Mouse (Mus musculus) intestine, embryonic 15.5 days (tissue): Measurements from ENCODE around the gene Prl6a1. TPM values are rescaled to one million over a fixed set of nuclear protein-coding genes. Genes with fewer than 3 reads are reported as not detected.

ENCODE experiments used
- ATAC-seq: fragments of 200-750 bp; cut with Nextera tagmentation; 2 replicates; pipeline ENCODE4 v1.8.0; 2017; ENCODE audit warnings: moderate TSS enrichment, moderate library complexity
- H3K27ac ChIP-seq: fragments of 300-500 bp; sonication (generic); 2 replicates; pipeline ENCODE4 v1.5.1; 2015; ENCODE audit warnings: mild to moderate bottlenecking, inconsistent platforms
- H3K27me3 ChIP-seq: fragments of 300-500 bp; sonication (generic); replicated peaks from 2 replicates; pipeline ENCODE4 v1.6.1; 2015; ENCODE audit warnings: inconsistent platforms
- H3K36me3 ChIP-seq: fragments of 300-500 bp; sonication (generic); 2 replicates; pipeline ENCODE4 v1.6.1; 2015; ENCODE audit warnings: inconsistent platforms
- H3K4me1 ChIP-seq: fragments of 300-500 bp; sonication (generic); replicated peaks from 2 replicates; pipeline ENCODE4 v1.6.1; 2015; ENCODE audit warnings: inconsistent platforms
- H3K4me2 ChIP-seq: fragments of 300-500 bp; sonication (generic); replicated peaks from 2 replicates; pipeline ENCODE4 v1.6.1; 2015; ENCODE audit warnings: mild to moderate bottlenecking, inconsistent platforms
- H3K4me3 ChIP-seq: fragments of 300-500 bp; sonication (generic); replicated peaks from 2 replicates; pipeline ENCODE4 v1.5.1; 2015; ENCODE audit warnings: inconsistent platforms
- H3K9ac ChIP-seq: fragments of 300-500 bp; sonication (generic); 2 replicates; pipeline ENCODE4 v1.6.1; 2015; ENCODE audit warnings: inconsistent platforms
- H3K9me3 ChIP-seq: fragments of 300-500 bp; sonication (generic); 2 replicates; pipeline ENCODE4 v1.6.1; 2016; ENCODE audit warnings: inconsistent platforms
- WGBS: fragments of 180-500 bp; shearing (Covaris S2); methylation state at CpG from one replicate; pipeline ENCODE4 v1.1.7; 2015; 5-methylcytosine and 5-hydroxymethylcytosine counted together
- polyA plus RNA-seq: library from polyadenylated mRNA; unstranded; fragments of >200 nt; fragmentation: Nextera tagmentation; extraction: Ambion mirVana; gene quantifications from 2 replicates; pipeline ENCODE4 v1.2.1, GENCODE M21; 2015

Gene Prl6a1
- 0.20 and 0.28 TPM in 2 replicates for polyA plus RNA-seq

- 62% methylated on average over 7 of the region's 7 CpGs for WGBS
- Histone ChIP-seq H3K4me1 (no peaks in the 10 kb centered on the region), H3K36me3 (no peaks in the 10 kb centered on the region), H3K27me3 (no peaks in the 10 kb centered on the region), H3K4me3 (no peak within 1 kb of the TSS), H3K9me3 (no peaks in the 10 kb centered on the region), H3K9ac (no peak within 1 kb of the TSS), H3K27ac (no peak within 1 kb of the TSS), H3K4me2 (no peak within 1 kb of the TSS)
- ATAC-seq = peak; percentile 98
These were observed at the start of gene Prl6a1 for GRCm38 (mm10) chr13:27312334-27313225. TSS of gene Prl6a1 (plus strand) at chr13:27312627.

- no peaks in the 10 kb centered on the region for H3K36me3 ChIP-seq
- H3K4me3 ChIP-seq = no peak overlapping the region
- no peaks in the 10 kb centered on the region for H3K4me1 ChIP-seq
- no peak overlapping the region for H3K27ac ChIP-seq
- WGBS = 88% methylated on average over 1 of the region's 1 CpGs
- ATAC-seq = no peak
- no peak overlapping the region for H3K4me2 ChIP-seq
- H3K27me3 ChIP-seq = no peaks in the 10 kb centered on the region
- H3K9me3 ChIP-seq = no peaks in the 10 kb centered on the region
- no peak overlapping the region for H3K9ac ChIP-seq
These were observed 22.6 kb downstream of the Prl6a1 start for GRCm38 (mm10) chr13:27334989-27335388.

DNA sequence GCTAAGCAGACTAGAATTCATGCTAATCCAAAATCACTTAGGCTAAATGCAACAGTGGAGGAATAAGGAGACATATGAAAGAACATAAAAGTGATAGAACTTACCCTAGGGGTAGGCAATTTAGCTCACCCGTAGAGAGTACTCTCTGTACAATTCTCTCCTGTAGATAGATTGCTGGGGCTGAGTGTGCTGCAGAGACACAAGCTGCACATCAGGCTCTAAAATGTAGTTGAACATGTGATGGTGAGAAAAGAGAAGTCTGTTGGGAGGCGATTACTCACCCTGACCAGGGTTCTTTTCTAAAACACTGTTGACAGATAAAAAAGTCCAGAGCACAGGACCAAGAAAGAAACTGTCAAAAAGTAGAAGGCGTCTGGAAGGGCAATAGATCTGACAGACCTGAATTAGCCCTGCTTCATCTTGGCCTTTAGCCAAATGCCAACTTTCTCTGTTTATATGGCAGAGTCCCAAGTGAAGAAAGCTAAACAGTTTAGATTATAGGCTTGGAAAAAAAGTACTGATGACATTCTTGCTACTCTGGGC, 30.4 kb downstream of the Prl6a1 start:
- ATAC-seq = peak; percentile 34; the same call in 1 of the 2 replicates
- no peaks in the 10 kb centered on the region for H3K9me3 ChIP-seq
- H3K4me2 ChIP-seq = no peak overlapping the region
- 34% methylated on average over 3 of the region's 3 CpGs for WGBS
- no peak overlapping the region for H3K9ac ChIP-seq
- no peak overlapping the region for H3K4me3 ChIP-seq
- H3K4me1 ChIP-seq = no peaks in the 10 kb centered on the region
- H3K27me3 ChIP-seq = no peaks in the 10 kb centered on the region
- H3K27ac ChIP-seq = no peak overlapping the region
- no peaks in the 10 kb centered on the region for H3K36me3 ChIP-seq

- Histone ChIP-seq H3K27me3 (no peaks in the 10 kb centered on the region), H3K4me2 (no peak within 1 kb of the TSS), H3K4me3 (no peak within 1 kb of the TSS), H3K9ac (no peak within 1 kb of the TSS), H3K27ac (no peak within 1 kb of the TSS), H3K36me3 (no peaks in the 10 kb centered on the region), H3K9me3 (no peaks in the 10 kb centered on the region), H3K4me1 (no peaks in the 10 kb centered on the region)
- 67% methylated on average over 2 of the region's 2 CpGs for WGBS
- no peak for ATAC-seq
These were observed 32.9 kb downstream of the Prl6a1 start, which contains the start of gene Prl8a2 for GRCm38 (mm10) chr13:27345373-27345772. TSS of gene Prl8a2 (plus strand) at chr13:27345673.

Other genes starting within 250 kb of the Prl6a1 start
- gene Prl3d1, start 218.4 kb upstream of the Prl6a1 start, polyA plus RNA-seq = not detected in 2 replicates
- not detected in 2 replicates for gene Prl3d2, start 190.9 kb upstream of the Prl6a1 start, polyA plus RNA-seq
- not detected in 2 replicates for gene Prl3d3, start 155.8 kb upstream of the Prl6a1 start, polyA plus RNA-seq
- gene Prl3c1, start 116.0 kb upstream of the Prl6a1 start, polyA plus RNA-seq = not detected in 2 replicates
- gene Prl3b1, start 70.8 kb upstream of the Prl6a1 start, polyA plus RNA-seq = not detected in 2 replicates
- gene Prl3a1, start 53.2 kb upstream of the Prl6a1 start, polyA plus RNA-seq = not detected in 2 replicates
- not detected in 2 replicates for gene Prl8a2, start 33.0 kb downstream of the Prl6a1 start, polyA plus RNA-seq
- not detected in 2 replicates for gene Prl2b1, start 78.2 kb downstream of the Prl6a1 start, polyA plus RNA-seq
- gene Prl8a6, start 126.1 kb downstream of the Prl6a1 start, polyA plus RNA-seq = not detected in 2 replicates
- not detected in 2 replicates for gene Prl8a8, start 200.6 kb downstream of the Prl6a1 start, polyA plus RNA-seq